Mouse (Mus musculus) ovary, adult 18-20 months (tissue): Measurements from ENCODE around the gene Creb5.
"Not testable (repeated sequence)": the region's sequence is repeated elsewhere in the genome, so short reads cannot be mapped to it uniquely, and the experiment has no call there.

ENCODE experiments used
- DNase-seq: peaks from one replicate; pipeline ENCODE4 v3.0.0; 2022; ENCODE audit warnings: low spot score, mixed read lengths

Gene Creb5

DNA sequence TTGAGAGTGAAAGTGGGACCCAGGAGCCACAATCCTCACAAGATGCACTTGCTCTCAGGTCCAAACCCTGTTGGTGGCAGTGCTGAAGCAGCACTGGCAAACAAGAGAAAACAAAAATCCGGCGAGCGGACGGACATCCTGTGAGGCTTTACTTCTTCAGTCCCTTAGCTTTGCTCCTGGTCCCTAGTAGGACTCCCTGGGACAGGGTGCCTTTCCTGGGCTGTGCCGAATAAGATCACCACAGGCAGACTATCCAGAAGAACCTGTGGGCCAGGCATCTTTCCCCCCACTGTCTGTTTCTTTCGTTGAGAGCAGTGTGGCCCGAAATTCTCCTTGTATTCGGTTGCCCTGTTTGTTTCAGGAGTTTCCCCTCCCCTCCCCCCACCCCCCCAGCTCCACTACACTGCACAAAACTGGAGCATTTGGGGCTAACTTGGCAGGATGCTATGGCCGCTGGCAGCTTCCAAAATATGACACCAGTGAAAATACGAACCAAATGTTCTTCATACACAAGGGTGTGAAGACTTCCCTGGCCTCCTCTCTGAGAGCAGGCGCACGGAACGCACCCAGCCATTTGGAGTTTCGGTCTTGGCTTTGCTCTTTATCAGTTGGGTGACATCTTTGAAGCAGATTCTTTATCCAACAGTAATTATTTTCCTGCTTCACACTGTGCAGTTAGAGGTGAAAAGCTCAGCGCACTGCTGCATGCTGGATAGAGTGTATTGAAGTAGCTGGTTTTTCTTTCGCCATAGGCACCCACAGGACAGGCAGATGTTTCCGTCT lies 32.7 kb downstream of the Creb5 start:
- no peak for DNase-seq

DNA sequence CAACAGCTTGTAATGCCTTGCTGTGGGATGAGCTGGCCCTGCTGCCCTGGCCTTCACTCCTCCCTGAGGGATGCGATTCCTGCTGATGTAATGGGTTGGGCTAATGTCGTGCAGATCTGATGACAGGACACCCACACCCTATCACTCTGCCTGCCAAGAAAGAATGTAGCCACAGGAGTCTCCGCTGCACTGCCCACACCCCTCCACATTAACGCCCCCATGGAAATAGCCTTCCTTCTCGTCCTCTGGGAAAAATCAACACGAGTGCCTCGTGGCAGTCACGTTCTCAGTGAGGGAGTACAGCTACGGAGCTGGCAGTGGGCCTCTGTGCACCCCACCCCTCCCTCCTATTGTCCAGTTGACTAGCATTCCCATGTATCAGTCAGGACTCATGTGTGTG lies 50.3 kb downstream of the Creb5 start:
- DNase-seq = no peak

DNA sequence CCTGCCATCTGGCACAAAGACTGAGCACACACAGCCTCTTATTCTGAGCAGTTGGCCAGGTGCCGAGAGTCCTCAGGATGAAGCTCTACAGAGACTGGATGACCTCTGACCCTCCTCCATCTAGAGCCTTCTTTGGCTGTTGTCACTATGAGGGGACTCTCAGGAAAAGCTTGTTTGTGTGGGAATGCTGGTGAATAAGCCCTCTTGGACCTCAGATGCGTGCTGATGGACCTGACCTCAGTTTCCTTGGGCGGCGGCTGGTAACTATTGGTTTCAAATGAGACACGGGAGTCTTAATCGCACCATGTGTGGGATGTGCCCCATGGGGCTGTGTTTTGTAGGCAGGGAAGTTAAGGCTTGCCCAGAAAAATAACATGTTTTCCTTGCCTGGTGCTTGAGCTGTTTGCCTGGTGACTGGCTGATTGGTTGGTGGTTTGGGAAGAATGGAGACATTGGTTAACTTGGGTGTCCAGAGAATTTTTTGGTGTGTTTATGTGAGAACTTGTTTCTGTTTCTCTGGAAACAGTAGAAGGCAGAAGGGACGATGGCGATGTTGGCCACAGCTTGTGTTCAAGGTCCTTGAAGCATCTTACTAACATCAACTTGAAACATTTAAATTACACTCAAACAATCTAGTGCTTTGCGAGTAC lies 65.4 kb downstream of the Creb5 start:
- DNase-seq = no peak

DNA sequence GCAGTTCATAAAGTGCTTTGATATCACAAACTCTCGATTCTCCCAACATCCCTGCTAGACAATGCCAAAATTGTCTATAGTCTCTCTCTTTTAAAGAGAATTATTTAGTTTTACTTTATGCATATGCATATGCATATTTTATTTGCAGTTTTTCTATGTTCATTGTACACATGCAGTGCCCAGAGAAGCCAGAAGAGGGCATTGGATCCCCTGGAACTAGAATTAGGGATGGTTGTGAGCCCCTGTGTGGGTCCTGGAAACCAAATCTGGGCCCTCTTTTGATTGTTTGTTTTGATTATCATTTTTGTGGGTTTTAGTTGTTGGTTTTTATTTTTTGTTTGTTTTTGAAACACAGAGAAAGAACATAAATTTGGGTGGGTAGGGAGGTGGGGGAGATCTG lies 69.3 kb downstream of the Creb5 start:
- DNase-seq = no peak

DNA sequence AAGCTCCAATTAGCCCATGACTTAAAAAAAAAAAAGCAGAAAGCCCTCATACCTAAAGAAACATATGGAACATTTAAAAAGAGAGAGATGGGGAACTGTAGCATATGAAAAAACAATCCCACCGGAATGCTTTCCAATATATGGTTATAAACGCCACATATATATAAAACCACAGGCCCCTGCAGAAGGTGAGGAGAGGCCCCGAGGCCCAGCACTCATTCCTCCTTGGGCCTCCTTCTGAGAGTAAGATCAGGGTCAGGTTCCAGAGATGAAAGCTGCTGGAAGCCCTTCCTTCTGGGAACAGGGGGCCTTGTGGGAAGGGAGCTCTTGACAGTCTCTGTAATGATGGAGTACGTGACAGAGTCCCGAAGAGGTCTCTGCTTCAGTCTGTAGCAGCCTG lies 76.5 kb downstream of the Creb5 start:
- no peak for DNase-seq

DNA sequence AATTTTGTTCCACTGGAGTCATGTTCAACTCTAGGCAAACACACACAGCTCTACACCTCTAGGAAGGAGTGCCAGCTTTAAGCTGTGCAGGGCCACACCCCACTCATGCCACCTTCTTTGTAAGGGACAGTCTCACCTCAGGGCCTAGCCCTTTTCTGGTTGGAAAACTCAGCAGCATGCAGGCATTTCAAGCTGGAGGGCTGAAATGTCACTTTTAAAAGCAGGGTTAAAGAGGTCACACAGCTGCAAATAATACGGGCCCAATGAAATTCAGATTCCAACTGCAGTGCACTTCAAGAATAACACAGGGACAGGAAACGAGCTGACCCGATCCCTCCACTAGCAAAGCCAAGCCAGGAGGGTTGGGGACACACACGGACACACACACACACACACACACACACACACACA lies 76.9 kb downstream of the Creb5 start:
- no peak for DNase-seq

DNA sequence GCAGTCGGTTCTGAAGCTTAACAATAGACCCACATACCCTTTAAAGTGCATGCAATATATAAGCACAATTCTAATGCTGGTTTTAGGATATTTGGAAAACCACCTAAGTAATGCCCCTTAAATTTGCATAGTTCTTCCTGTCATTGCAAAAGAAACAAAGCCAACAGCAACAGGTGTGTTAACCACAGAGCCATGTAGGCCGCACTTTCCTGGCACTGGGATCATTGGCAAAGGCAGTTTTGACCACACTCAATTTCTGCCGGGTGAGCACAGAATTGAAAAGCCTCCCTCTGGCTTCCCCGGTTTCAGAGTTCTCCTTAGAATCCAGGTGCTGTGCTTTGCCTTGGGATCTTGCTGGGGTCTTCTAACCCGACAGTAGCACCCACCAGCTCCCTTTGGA lies 82.1 kb downstream of the Creb5 start:
- no peak for DNase-seq

DNA sequence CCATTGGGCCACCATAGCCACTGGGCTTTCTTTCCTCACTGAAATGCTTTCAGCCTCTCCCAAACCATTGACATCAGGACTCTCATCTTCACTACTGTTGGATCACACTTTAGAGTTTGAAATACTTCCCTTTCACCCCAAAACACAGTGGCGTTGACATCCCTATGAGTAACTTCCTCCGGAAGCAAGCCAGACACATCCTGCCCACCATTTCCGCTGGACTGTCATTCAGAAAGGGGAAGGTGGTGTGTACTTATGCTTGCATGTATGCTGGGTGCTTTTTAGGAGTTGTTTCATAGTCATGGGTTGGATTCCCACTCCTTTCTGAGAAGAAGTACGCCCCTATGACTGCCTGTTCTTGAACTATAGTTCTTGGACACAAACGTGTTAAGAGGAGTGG lies 82.9 kb downstream of the Creb5 start:
- no peak for DNase-seq

DNA sequence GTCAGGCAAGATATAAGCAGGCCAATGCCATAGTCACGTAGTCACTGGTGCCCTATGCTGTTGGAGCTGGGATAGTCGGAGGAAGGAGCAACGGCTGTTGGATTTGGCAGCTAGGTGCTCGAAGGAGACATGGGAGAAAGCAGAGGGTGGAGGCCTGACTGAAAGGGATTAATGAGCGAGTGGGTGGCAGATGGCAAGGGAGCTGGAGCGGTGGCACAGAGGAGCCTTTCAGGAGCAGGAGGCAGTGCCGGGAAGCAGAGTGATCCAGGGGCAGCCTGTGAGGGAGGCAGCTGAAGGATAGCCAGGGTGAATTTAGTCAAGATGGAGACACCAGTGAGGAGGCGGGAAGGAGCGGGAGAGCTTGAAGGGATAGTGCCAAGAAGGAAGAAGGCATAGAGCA lies 84.9 kb downstream of the Creb5 start:
- DNase-seq = no peak

DNA sequence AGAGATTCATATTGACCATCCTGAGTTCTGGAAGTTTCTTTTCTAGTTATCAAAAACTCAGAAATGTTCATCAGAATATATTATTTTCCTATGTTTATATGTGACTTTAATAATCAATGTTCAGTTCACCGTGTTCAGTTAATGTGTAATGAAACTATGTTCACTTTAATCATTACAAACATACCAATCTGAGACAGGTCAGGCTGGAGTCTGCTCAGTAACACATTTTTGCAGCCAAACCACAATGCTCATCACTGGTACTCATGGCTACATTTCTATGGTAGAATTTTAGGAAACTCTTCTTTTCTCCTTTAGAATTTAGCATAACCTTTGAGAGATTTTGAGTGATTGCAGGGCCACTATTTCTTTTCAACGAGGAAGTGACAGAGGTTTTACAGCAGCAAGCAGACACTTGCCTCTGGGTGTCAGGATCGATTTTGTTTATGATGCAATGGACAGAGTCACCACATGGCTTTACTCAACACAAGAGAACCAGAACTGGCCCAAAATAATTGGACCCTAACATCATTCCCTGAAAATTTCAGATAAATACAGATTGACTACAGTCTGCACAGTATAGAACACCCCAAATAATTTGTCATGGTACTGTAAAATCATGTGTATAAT lies 87.4 kb downstream of the Creb5 start:
- DNase-seq = no peak

DNA sequence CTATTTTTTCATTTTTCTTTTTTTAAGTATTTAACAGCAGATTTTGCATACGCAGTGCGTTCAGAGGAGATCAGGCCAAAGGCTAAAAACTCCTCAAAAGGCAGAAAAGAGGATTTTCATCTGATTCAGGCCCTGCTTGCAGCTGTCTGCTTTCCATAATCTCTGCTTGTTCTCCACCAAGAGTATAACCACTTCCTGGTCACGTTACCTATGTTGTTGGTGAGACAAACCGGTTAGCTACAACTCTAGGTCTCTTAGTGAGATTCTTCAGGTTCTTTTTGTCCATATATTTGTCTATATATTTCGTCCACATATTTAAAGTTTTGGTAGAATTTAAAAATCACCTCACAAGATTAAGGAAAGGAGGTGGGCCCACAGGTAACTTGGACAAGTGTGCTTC lies 102.2 kb downstream of the Creb5 start:
- DNase-seq = no peak

DNA sequence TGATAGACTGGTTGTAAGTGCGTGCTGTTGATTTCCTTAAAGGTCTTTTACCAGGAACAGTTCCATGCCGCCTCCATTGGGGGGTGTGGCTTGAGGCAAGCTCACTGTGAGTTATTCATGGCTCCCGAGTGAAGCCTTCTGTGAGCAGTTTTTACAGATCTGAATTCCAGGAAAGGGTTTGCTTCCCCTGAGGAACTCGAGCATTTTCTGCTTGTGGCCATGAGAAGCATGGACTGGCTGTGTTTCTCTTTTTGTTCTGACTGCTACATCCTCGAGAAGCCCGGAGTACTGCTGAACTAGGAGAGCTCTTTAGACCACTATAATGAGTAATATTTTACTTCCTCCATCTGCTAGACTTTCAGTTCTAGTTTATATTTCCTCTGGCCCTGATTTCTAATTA lies 103.3 kb downstream of the Creb5 start:
- no peak for DNase-seq

DNA sequence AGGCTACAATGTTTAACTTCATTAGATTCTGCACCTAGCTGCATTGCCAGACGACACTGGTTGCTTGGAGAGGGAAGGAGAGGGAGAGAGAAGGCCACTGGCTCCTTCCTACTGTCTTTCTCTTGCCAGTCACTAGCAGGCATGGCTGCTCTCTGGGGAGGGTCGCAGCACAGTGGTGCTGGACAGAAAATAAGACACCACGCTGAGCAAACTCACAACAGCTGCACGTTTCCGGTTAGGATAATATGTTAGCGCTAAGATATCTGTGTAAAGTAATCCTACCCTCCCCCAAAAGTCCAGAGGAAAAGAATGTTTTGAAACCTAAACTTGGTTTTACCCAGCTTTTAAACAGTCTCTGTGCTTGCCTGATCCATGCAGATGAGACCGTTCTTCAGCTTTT lies 107.0 kb downstream of the Creb5 start:
- DNase-seq = no peak

DNA sequence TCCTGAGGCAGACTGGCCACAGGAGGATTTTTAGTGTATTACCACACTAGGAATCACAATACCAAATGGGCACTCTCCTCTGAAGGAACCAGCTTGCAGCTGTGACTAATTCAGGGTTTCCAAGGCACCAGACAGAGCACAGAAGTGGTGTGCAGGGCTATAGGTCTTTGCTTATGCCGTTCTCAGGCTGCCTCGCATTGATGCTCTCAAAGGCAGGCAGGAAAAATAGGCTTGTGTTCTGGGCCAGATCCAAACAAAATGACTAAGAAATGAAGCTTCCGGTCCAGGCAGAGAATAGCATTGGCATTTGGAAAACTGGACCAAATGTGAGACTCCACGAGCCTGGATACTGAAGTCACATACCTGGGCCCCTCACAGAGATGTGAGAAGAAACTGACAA lies 108.1 kb downstream of the Creb5 start:
- DNase-seq = no peak

DNA sequence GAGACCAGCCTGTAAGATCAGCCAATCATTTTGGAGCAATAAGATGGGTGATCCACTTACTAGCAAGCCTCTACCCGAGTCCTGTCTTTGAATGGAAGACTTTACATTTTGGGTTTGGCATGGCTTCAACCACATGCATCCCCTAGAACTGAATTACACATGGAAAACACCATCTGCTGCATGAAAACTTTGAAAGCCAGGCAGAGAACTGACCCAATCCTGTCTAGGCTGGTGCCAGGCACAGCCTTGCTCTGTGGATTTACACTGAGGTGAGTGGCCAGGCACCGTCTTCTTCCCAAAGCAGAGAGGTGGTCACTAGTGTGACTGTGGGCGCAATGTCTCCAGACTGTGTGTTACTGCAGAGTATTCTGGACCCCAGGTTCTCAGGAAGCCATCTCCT lies 109.4 kb downstream of the Creb5 start:
- DNase-seq = no peak

DNA sequence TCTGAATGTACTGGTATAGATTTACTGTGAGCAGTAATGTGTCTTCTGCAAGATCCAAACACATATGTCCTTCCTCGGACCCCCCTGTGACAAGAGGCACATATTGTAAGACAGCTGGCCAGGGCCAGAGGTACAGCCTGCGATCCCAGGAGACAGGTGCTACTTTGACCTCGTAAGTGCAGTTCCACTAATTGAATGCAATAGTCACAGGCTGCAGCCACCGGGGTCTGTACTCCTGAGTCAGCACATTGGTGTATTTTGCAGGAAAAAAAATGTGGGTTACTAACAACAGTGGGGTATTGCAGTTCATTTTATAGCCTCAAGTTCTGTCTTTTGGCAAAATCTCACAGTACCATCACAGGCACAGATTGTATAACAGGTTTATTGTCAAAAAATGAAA lies 110.7 kb downstream of the Creb5 start:
- DNase-seq = no peak

DNA sequence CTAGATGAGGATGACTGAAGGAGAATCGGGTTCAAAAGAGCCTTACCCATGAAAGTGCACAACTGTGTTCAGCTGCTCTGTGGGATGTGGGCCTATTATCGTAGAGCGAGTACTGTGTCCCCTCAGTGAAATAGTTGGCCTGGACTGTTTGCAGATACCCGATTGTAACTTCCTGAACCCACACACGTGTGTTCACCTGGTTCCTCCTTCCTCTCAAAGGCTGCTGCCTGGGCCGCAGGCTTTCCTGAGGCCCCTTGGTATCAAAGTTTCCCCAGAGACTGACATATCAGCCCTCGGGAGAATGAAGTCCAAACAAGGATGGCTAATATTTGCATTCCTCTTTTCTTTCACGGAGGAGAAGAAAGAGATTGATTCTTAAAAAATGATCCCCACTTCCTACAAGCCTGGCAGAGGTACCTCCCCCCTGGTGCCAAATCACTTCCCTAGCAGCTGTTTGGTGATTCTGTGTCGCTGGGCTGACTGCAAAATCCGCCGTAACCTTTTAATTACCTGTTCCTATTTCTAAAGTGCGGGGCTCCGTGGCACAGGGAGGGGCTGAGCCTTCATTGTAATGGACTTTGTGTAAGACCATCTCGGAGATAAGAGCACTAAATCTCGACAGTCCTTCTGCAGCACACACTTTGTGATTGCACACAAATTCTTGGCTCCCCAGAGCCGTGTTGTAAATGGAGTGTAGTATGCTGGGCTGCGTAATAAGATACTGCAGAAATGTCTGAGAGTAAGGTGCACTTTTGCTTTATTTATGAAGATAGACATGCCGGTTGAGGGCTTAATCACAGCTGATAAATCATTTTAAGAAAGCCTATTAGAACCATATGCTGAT lies 111.4 kb downstream of the Creb5 start:
- DNase-seq = no peak

DNA sequence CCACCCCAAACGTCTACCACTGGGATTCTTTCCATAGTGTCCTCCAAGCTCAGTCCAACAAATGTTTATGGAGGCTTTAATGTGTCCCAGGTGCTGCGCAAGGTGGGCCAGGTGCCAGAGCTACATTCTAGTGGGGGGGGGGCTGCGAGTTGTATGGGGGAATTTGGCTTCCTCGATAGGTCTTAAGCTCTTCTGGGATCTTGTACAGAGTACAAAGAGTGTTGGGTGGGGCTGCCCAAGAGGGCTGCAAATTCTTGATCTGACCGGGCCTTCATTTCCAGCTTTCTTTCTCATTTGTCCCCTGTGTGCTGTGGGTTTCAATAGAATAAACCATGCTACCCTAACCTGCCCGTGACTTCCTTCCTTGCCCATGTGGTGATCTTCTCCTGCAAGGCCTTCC lies 114.3 kb downstream of the Creb5 start:
- no peak for DNase-seq

DNA sequence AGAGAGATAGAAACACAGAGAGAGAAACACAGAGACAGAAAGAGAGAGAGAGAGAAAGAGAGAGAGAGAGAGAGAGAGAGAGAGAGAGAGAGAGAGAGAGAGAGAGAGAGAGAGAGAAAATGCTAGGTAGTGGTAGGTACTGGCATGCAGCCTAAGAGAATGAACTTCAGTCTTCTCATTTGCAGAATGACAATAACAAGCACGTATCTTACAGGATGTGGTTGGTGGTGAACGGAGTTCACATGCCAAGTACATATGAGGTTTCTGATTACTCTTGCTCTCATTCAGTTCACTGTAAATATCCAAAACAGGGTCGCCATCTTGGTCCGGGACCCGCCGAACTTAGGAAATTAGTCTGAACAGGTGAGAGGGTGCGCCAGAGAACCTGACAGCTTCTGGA lies 115.5 kb downstream of the Creb5 start:
- DNase-seq = not testable (repeated sequence)

DNA sequence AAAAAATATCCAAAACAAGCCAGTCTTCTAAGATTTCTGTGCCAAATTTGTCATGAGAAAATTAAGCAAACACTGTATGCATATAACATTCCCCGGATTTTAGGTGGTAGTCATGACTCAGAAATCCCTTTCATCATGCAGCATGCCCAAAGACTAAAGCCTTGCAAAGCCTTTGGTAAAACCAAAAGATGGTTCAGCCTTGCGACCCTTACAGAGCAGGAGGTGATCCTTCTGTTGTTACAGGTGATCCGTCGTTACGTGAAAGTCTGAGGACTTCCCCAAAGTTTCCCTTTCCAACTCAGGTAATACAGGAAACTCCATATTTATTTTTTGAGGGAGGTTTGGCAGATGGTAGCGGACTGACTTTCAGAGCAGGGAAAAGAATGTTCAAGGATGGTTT lies 122.1 kb downstream of the Creb5 start:
- DNase-seq = no peak

DNA sequence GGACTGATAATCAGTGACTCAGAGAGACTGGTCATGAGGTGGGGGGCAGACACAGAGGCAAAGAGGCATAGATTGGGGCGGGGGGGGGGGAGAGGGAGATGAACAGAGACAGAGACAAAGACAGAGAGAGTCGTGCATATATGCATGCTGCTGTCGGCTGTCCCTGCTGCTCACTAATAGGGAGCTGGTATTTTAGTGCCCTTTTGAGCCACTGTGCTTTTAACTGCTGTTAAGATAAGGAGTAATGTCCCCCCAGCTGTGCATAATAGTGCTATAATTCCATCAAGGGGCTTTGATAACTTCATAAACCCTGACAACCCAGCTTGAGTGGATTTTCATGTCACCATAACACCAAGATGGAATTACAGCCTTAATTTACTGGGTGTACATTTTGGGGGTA lies 134.3 kb downstream of the Creb5 start:
- DNase-seq = no peak

DNA sequence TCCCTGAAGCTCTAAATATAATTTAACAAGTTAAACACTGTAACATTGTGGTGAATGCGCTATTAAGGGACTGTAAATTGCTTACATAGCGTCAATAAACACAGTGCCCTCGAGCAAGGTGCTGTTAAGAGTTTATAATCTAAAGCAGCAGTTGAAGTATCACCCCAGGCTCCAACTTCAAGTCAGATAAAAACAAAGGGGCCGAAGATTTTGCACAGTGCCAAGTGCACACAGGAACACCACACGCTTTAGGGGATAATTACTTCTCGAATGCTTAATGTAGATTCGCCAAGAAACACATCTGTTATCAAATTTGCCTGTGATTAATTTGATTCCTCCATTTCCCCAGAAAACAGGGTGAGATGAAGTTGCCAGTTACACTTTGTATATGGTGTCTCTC lies 142.3 kb downstream of the Creb5 start:
- DNase-seq = no peak

DNA sequence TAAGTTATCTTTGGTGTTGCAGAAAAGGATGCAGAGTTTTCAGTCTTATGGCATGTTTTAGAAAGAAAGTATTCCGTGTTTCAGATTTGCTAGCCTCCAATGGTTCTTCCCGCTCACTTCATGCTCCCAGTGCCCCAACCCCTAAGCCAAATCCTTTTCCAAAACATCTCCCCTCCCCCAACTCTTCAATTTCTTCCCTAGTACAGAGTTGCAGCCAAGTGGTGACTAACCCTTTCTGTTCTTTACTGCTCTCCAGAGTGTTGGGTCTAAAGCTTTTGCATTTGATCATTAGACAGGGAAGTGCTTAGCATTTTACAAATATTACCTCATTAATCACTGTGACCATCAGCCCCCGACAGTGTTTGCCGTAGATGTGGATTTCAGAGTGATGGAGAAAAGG lies 142.8 kb downstream of the Creb5 start:
- DNase-seq = no peak
